Mouse (Mus musculus) kidney, adult 2 months (tissue): ENCODE results near the gene Nav2. TPM values are rescaled to one million over a fixed set of nuclear protein-coding genes. Genes with fewer than 3 reads are reported as not detected.

Source experiments
- DNase-seq: peaks from one replicate; pipeline ENCODE4 v3.0.0; 2021
- H3K27ac ChIP-seq: fragments of 200-500 bp; 2 replicates; pipeline ENCODE4 v1.5.1; 2012; ENCODE audit warnings: low read depth, low read length, control low read depth, inconsistent platforms; ENCODE audit not compliant: insufficient read depth
- H3K27me3 ChIP-seq: fragments of 200-500 bp; replicated peaks from 2 replicates; pipeline ENCODE4 v1.6.1; 2012; ENCODE audit warnings: mild to moderate bottlenecking, moderate library complexity, low read length, inconsistent platforms; ENCODE audit not compliant: control insufficient read depth, insufficient read depth
- H3K36me3 ChIP-seq: fragments of 200-500 bp; 2 replicates; pipeline ENCODE4 v1.6.1; 2012; ENCODE audit warnings: mild to moderate bottlenecking, moderate library complexity, low read length, inconsistent platforms; ENCODE audit not compliant: control insufficient read depth, insufficient read depth
- H3K4me1 ChIP-seq: fragments of 200-500 bp; 2 replicates; pipeline ENCODE4 v1.6.1; 2011; ENCODE audit warnings: low read length; ENCODE audit not compliant: control insufficient read depth, insufficient read depth
- H3K4me3 ChIP-seq: fragments of 200-500 bp; 2 replicates; pipeline ENCODE4 v1.5.1; 2011; ENCODE audit warnings: mild to moderate bottlenecking, low read depth, low read length, control low read depth; ENCODE audit not compliant: insufficient read depth
- CTCF ChIP-seq: fragments of 200-500 bp; conservative IDR thresholded peaks from 2 replicates; pipeline ENCODE4 v1.5.1; 2011; ENCODE audit warnings: low read depth, mild to moderate bottlenecking, control low read depth, low read length, moderate library complexity, mixed read lengths; ENCODE audit not compliant: insufficient read depth, insufficient read length
- POLR2A ChIP-seq: fragments of 200-500 bp; IDR thresholded peaks from one replicate; pipeline ENCODE4 v1.6.1; 2011; ENCODE audit warnings: low read depth, low read length, control low read depth
- WGBS: fragments of 180-500 bp; shearing (Covaris S2); methylation state at CpG from one replicate; pipeline ENCODE4 v1.1.7; 2018; 5-methylcytosine and 5-hydroxymethylcytosine counted together
- polyA plus RNA-seq: library from polyadenylated mRNA; depleted of rRNA; stranded (reverse); fragments of >200 nt; gene quantifications from 2 replicates; pipeline ENCODE4 v1.2.3, GENCODE M21; 2012

Gene Nav2
- polyA plus RNA-seq, 1 experiment, result 18.3 TPM

DNA sequence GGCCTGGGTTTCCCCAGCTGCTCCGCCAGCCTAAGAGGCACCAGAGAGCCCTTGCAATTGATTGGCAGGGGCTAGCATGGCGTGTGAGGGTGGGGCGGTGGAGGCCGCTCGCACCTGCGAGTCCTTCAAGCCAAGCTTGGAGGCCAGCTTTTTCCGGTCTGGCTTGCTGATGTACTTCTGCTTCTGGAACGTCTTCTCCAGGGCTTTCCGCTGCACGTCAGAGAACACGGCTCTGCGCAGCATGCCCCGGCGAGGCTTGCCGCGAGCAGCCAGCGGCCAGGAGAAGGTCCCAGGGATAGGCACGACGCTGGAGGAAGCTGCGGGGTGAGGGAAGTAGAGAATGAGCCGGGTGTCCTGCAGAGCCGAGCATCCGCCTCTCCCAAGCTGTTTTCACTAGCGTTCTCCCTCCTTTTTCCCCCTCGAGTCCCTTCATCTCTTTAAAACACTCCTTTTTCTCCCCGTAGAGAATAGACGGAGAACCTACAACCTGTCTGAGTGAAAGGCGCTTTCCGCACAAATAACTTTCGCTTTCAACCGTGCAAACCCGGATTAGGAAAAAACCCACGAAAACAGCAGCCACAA, 725.0 kb downstream of the Nav2 start:
- peak; percentile 19 for DNase-seq
- no peaks in the 10 kb centered on the region for H3K36me3 ChIP-seq
- no peak overlapping the region for H3K27ac ChIP-seq
- TF ChIP-seq CTCF (no peak), POLR2A (no peak)
- H3K27me3 ChIP-seq, result peaks cover 20% of the 10 kb centered on the region
- WGBS, result 1% methylated on average over 33 of the region's 33 CpGs
- peak overlapping the region; percentile 46 for H3K4me3 ChIP-seq
- H3K4me1 ChIP-seq, result no peaks in the 10 kb centered on the region

DNA sequence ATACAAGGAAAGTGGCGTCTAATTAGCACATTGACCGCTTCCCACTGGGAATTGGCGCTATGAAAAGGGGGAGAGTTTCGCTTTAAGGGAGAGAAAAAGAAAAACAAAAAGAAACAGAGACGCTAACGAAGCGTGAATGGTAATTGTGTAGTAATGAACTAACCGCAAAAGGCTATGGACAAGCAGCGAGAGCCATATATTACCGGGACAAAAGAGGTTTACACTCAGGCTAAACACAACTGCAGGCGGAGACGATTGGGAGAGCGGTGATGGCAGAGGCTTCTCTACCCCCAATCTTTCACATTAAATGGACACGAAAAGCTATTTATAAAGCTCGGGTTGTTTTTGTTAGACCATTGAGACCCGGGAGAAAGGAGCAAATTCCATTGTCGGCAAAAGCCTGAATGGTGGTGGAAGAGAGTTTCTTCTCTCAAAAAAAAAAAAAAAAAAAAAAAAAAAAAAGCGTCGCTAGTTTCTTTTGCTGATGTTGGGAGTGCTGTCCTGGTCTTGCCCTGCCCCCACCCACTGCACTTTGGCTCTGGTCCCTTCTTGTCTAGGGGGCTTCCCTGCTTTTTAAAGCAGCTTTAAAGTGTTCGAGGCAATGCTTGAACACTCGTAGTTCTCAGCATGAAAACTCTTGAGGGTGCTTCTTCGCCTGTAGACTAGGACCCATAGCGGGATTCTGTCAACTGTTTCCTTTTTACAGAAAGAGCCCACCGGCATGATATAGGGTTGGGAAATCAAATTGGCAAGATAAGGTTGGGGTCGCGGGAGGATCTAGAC, 726.0 kb downstream of the Nav2 start:
- 2% methylated on average over 26 of the region's 26 CpGs for WGBS
- Histone ChIP-seq H3K36me3 (no peaks in the 10 kb centered on the region), H3K27ac (no peak overlapping the region), H3K27me3 (peaks cover 21% of the 10 kb centered on the region), H3K4me3 (no peak overlapping the region), H3K4me1 (no peaks in the 10 kb centered on the region)
- DNase-seq, result no peak
- no peak for TF ChIP-seq POLR2A
- no peak for TF ChIP-seq CTCF

DNA sequence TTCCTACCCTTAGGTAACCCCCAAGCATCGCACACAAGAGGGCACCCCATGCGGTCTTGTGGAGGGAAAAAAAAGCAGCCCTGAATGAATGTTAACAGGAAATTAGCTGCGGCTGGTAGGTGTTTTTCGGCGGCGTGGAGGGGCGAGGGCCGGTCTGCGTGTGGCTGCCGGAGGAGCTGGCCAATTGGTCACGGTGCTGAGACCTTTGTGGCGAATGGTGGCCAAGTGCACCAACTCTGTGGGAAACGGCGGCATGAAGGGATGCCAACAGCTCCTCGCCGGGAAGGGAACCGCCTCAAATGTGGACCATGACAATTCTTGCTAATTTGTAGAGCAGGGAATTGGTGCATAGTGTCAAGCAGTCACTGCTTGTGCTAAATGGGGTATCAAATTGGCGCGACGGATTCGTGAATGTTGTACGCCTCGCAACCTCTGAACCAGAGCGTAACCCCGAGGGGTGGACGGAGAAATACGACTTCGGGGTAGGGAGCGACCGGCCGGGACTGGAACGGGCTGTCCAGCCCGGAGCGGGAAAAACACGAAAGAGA, 726.6 kb downstream of the Nav2 start:
- H3K4me3 ChIP-seq, result no peak overlapping the region
- DNase-seq, result no peak
- 3% methylated on average over 35 of the region's 35 CpGs for WGBS

DNA sequence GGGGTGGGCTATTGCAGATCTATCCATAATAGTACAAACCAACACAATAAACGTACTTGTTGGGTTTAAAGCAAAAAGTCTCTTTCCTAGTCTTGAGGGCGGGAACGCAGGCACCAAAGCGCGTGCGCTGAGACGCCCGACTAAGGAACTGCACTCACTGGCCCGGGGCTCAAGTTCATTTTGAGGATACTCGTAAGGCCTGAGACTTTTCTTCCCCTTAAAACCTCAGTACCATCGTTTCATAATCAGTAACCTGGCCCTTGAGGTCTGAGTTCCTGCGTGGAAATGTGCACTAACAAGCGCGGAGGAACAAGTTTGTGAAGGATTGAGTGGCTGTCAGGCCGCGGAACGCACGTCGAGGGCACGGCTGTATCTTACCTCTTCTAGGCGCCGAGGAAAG, 727.5 kb downstream of the Nav2 start:
- Histone ChIP-seq H3K27ac (no peak overlapping the region), H3K27me3 (peaks cover 21% of the 10 kb centered on the region), H3K36me3 (no peaks in the 10 kb centered on the region), H3K4me1 (no peaks in the 10 kb centered on the region), H3K4me3 (no peak overlapping the region)
- TF ChIP-seq CTCF, result no peak
- TF ChIP-seq POLR2A, result no peak
- no peak for DNase-seq
- WGBS, result 2% methylated on average over 22 of the region's 22 CpGs

More for the DNA sequence above, 726.6 kb downstream of the Nav2 start:
- no peak overlapping the region for H3K27ac ChIP-seq
- no peaks in the 10 kb centered on the region for H3K4me1 ChIP-seq
- H3K36me3 ChIP-seq, result no peaks in the 10 kb centered on the region
- TF ChIP-seq CTCF (no peak), POLR2A (no peak)
- H3K27me3 ChIP-seq, result peaks cover 21% of the 10 kb centered on the region

DNA sequence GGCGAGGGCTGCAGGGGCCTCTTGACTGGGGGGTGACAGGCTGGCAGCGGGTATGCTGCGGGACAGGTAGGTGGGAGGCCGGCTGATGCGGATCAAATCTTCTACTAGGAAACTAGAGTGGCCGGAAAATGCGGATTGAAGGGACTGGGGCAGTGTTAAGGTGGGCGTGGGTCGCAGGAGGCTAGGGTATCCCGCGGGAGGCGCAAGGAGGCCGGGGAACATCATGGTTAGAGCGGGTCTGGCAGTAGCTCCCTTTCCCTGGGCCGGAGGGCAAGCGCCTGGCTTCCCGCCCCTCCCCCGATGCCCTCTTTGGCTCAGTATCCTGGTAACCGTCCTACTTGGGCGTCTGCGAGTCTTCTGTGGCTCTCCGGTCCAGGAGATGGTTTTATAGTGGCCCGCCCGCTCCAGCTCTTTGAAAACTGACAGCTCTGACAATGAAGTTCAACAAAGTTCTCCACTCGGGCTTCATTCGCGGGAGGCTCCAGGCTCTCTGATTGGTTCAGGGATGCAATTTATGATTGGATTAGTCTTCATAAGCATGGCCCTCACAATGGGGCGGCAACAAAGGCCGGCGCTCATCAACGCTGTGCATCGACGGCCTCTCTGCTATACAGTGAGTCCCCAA, 728.1 kb downstream of the Nav2 start, which contains the start of gene Dbx1:
Dbx1 (minus strand) TSS at position 359 of the 625 bp plus-strand sequence.
- Histone ChIP-seq H3K4me3 (no peak within 1 kb of the TSS), H3K27ac (no peak within 1 kb of the TSS), H3K27me3 (peaks cover 21% of the 10 kb centered on the region), H3K36me3 (no peaks in the 10 kb centered on the region), H3K4me1 (no peaks in the 10 kb centered on the region)
- 4% methylated on average over 32 of the region's 33 CpGs for WGBS
- no peak for DNase-seq
- TF ChIP-seq CTCF (no peak), POLR2A (no peak)

DNA sequence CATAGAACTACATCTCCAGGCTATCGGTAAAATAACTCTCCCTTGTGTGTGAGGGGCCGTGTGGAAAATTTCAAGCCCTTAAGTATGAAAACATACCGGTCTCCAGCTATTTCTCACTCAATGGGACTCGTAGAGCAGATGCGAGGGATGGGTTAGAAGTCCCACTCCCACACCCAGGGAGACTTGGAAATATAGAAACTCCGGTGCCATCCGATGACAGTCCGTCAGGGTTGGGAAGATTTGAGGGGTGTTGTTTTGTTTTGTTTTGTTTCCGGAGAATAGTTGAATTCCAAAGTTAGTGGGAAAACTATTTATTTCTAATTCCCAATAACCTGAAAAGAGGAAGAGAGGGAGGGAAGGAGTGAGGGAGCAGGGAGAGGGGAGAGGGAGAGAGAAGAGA, 728.8 kb downstream of the Nav2 start:
- Histone ChIP-seq H3K4me3 (no peak overlapping the region), H3K27me3 (peaks cover 21% of the 10 kb centered on the region), H3K27ac (no peak overlapping the region), H3K36me3 (no peaks in the 10 kb centered on the region), H3K4me1 (no peaks in the 10 kb centered on the region)
- TF ChIP-seq CTCF (no peak), POLR2A (no peak)
- 6% methylated on average over 9 of the region's 9 CpGs for WGBS
- no peak for DNase-seq
